Mouse (Mus musculus) olfactory bulb, adult 2 months (tissue): ENCODE results near the gene Tmprss7. TPM values are rescaled to one million over a fixed set of nuclear protein-coding genes. Genes with fewer than 3 reads are reported as not detected.

Source experiments
- H3K27ac ChIP-seq: fragments of 200-500 bp; 2 replicates; pipeline ENCODE4 v1.5.1; 2012; ENCODE audit warnings: low read depth, low read length; ENCODE audit not compliant: insufficient read depth
- H3K4me1 ChIP-seq: fragments of 200-500 bp; 2 replicates; pipeline ENCODE4 v1.6.1; 2012; ENCODE audit warnings: low read length; ENCODE audit not compliant: control insufficient read depth, insufficient read depth
- H3K4me3 ChIP-seq: fragments of 200-500 bp; 2 replicates; pipeline ENCODE4 v1.5.1; 2012; ENCODE audit warnings: mild to moderate bottlenecking, low read depth, low read length, moderate library complexity; ENCODE audit not compliant: insufficient read depth
- CTCF ChIP-seq: fragments of 200-500 bp; IDR thresholded peaks from 2 replicates; pipeline ENCODE4 v1.5.1; 2012; ENCODE audit warnings: low read depth, mild to moderate bottlenecking, low read length, moderate library complexity; ENCODE audit not compliant: insufficient read depth
- POLR2A ChIP-seq: fragments of 200-500 bp; IDR thresholded peaks from 2 replicates; pipeline ENCODE4 v1.6.1; 2012; ENCODE audit warnings: mild to moderate bottlenecking, low read depth, low read length, moderate library complexity; ENCODE audit not compliant: insufficient read depth
- WGBS: fragments of 180-500 bp; shearing (Covaris S2); methylation state at CpG from one replicate; pipeline ENCODE4 v1.1.7; 2018; 5-methylcytosine and 5-hydroxymethylcytosine counted together
- polyA plus RNA-seq: library from polyadenylated mRNA; stranded (reverse); fragments of >200 nt; gene quantifications from 2 replicates; pipeline ENCODE4 v1.2.4, GENCODE M21; 2012; ENCODE audit warnings: low replicate concordance; ENCODE audit not compliant: missing spikeins, insufficient read depth, insufficient read length

Tmprss7 gene
- polyA plus RNA-seq, 1 experiment: not detected

DNA sequence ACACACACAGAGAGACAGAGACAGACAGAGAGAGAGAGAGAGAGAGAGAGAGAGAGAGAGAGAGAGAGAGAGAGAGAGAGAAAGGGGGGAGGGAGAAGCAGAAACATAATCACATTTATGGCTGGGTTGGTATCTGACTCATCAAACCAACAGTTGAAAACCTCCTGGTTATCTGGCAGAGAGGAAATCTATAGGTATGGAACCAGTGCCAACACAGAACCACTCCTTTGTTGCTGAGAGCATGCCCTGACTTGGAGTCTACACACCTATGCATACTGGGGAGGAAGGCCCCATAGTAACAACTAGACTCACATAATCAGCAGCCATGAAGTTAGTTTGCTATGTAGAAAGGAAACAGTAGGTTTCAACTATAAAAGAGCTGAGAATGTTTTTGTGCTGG, 31.1 kb downstream of the Tmprss7 start:
- TF ChIP-seq POLR2A: no peak
- TF ChIP-seq CTCF: no peak
- H3K4me1 ChIP-seq: no peaks in the 10 kb centered on the region
- H3K4me3 ChIP-seq: no peak overlapping the region
- no peak overlapping the region for H3K27ac ChIP-seq

DNA sequence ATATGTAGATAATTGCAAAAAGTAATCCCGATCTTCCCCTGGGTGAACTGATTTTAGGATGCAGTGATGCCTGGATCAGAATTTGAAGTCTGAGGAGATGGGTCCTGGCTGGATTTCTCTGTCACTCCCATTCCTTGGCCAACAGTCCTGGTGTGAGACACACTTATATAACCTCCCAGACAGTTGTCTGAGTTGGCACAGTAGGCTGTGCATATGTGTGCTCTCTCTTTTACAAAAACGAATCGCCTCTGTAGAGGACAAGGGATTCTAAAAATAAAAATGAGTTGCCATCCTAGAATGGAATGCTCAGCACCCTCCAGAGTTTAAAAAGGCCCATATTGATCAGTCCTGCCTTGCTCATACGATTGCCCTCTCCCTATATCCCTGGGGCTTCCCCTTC, 33.9 kb downstream of the Tmprss7 start:
- Histone ChIP-seq H3K4me1 (no peaks in the 10 kb centered on the region), H3K4me3 (no peak overlapping the region), H3K27ac (no peak overlapping the region)
- TF ChIP-seq CTCF: no peak
- TF ChIP-seq POLR2A: no peak
- WGBS: 75% methylated on average over 4 of the region's 4 CpGs

DNA sequence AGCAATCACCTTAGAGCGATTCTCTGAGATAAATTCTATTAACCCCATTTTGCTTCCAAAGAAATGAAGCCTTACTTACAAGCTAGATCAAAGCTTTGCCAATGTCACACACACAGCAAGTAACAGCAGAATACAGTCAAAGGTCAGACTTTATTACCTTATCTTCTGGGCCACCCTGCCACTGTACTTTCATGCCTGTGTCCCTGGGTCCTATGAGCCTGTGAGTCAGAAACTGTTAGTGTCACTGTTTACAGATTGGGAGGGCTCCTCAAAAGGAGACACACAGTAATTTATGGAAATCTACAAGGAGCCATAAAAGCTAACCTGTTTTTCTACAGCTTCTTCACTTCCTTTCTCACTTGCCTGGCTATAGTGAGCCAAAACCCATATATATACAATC, 35.2 kb downstream of the Tmprss7 start:
- H3K27ac ChIP-seq: no peak overlapping the region
- peaks cover 6% of the 10 kb centered on the region for H3K4me1 ChIP-seq
- H3K4me3 ChIP-seq: no peak overlapping the region
- TF ChIP-seq CTCF (no peak), POLR2A (no peak)
- 95% methylated on average over 1 of the region's 1 CpGs for WGBS

DNA sequence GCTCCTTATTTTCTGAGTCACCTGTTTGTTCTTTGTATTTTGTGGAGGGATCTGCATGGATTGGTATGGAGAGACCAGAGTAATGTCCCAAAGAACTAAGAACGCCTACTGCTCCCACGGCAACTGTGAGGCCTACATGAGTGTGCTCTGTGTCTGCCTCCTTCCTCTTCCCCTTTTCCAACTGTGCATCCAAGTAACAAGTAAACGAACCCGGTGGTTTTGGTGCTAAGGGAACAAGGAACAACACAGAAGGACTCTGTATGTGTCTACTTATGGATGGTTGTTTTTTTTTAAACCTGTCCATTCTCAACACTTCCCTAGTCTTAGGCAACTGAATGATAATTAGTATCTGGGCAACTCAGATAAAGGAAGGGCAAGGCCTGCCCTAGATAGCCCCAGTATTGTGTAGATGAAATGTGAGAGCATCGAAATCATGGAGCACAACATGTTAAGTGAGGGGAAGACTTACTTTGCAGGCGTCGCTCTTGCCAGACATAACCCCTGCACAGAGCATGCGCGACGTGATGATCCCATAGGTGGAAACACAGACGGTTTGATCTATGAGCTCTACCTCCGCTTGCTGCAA, 35.8 kb downstream of the Tmprss7 start:
- WGBS: 94% methylated on average over 12 of the region's 12 CpGs

GRCm38 (mm10) chr16:45654465-45654864, 39.0 kb downstream of the Tmprss7 start:
- Histone ChIP-seq H3K4me3 (no peak overlapping the region), H3K4me1 (peaks cover 6% of the 10 kb centered on the region), H3K27ac (no peak overlapping the region)
- 74% methylated on average over 9 of the region's 9 CpGs for WGBS
- TF ChIP-seq CTCF (no peak), POLR2A (no peak)

More for the DNA sequence above, 35.8 kb downstream of the Tmprss7 start:
- peaks cover 6% of the 10 kb centered on the region for H3K4me1 ChIP-seq
- TF ChIP-seq CTCF: no peak
- no peak for TF ChIP-seq POLR2A
- H3K27ac ChIP-seq: no peak overlapping the region
- no peak overlapping the region for H3K4me3 ChIP-seq

DNA sequence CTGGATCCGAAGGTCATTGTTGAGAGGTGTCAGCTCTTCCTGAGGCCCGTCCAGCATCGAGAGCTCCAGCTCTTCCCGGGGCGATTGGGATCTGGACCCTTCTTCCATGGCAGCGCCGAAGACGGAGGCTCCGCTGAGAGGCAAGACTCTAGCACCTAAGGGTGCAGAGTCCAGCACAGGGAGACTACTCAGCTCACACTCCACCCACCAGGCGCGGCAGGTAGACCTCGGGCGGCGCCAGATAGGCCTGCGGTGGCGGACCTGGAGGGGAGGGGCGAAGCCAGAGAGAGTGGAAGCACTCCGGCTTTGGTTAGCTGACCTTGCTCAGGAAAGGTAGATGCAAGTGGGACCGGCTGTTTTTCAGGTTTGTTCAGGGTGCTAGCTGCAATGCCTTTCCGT, 39.5 kb downstream of the Tmprss7 start, which contains the start of gene BC016579:
Gene BC016579 (minus strand): TSS at position 135 of the 399 bp plus-strand sequence.
- no peak within 1 kb of the TSS for H3K27ac ChIP-seq
- TF ChIP-seq POLR2A (no peak), CTCF (no peak)
- WGBS: 13% methylated on average over 20 of the region's 20 CpGs
- peaks cover 6% of the 10 kb centered on the region for H3K4me1 ChIP-seq
- H3K4me3 ChIP-seq: peak within 1 kb of the TSS; percentile 10; the same call in 1 of the 2 replicates

DNA sequence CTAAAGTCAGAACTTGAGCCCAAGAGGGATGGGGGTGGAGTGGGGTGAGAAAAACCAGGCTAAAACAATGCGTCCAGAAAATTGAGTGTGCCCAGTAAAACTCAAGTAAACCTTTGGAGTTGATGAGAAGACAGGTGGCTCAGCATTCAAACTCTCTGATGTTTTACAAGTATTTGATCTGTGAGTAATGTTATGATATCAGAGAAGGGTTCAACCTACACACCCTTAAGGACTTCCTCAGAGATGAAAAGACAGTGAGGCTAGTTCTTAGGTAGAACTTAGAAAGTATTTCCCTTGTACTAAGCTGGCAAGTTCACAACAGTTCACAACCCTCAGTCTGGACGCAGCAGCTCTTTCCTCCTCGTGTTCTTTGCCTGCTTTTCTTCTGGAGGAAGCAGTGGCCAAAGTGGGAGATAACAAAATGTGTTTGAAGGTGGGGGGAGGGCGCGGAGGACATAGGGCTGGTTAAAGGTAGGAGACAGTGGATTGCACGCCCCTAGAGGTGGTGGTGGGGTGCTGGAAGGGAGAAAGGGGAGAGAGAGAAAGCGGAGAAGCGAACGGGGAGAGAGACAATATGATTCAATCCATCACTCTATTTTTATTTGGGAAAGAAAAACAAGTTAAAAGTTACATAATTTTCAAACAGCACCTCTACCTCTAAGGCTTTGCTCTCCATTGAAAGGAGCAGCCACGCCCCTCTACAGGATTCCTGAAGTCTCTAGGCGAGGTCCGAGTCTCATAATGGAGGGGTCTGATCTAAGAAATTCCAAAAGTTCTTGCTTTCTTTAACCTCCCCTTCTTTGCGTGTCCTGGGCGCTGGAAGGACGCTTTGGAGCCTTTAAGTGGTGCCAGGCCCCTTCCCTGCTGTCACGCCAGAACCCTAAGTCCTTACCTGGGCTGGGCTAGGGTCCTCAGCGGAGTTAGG, 40.2 kb downstream of the Tmprss7 start:
- 27% methylated on average over 17 of the region's 17 CpGs for WGBS

DNA sequence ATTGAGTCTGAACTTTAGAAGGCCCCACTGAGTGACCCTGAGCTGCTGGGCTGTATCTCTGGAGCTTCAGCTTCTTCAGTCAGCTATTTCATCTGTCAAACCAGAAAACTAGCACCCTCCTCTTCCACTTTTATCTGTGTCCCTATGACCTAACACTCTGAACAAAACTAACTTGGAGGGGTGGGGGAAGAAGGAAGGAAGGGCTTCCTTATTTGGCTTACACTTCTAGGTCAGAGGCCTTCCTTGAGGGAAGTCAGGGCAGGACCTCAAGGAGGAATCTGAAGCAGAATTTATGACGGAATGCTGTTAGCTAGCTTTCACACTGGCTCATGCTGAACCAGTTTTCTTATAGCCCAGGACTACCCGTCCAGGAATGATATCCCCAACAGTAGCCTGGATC, 42.0 kb downstream of the Tmprss7 start:
- WGBS: 91% methylated on average over 2 of the region's 2 CpGs
- H3K4me3 ChIP-seq: no peak overlapping the region
- no peak overlapping the region for H3K27ac ChIP-seq
- no peak for TF ChIP-seq POLR2A
- TF ChIP-seq CTCF: no peak
- H3K4me1 ChIP-seq: peaks cover 6% of the 10 kb centered on the region

More for the DNA sequence above, 40.2 kb downstream of the Tmprss7 start:
- Histone ChIP-seq H3K4me1 (peaks cover 6% of the 10 kb centered on the region), H3K27ac (no peak overlapping the region), H3K4me3 (0 out of 2 replicates have a peak overlapping the region, but pooled peaks have one; percentile 10)
- TF ChIP-seq POLR2A: no peak
- TF ChIP-seq CTCF: no peak

- no peak overlapping the region for H3K27ac ChIP-seq
- WGBS: 77% methylated on average over 6 of the region's 6 CpGs
- TF ChIP-seq POLR2A: no peak
- TF ChIP-seq CTCF: no peak
- H3K4me3 ChIP-seq: no peak overlapping the region
- H3K4me1 ChIP-seq: peaks cover 2% of the 10 kb centered on the region; the same call in 1 of the 2 replicates
Observed at GRCm38 (mm10) chr16:45644380-45644779, 49.1 kb downstream of the Tmprss7 start.
